In the genomic region with DNA sequence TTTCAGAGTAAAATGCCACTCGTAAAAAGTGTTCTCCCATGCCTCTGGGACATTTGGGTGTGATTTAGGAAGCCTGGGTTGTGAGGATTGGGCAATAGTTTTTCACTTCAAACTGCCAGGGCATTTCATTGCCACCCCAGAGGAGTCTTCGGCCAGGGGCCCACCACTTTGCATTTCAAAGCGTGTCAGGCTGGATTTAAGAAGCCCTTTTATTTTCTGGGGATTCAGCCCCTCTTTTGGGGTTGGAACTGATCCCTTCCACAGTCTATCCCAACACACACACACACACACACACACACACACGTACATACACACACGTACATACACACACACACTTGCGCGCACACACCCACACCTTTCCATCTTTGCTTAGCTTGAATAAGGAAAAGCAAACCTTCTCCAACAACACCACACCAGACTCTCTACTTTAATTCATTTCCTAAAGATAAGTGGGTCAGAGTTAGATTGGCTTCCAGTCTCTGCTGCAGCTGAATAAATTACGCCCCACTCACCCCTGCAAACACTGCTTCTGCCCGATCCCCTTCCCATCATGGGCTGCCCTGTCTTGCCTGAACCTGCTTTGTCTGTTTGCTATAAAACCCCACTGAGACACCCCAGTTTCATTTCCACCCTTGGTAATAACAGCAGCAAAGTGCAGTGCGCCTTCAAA, we compare ENCODE assay signal across 12 mouse cellular contexts.
DNase-seq lines count a peak whose midpoint lies in the region; ATAC-seq and TF ChIP-seq lines count a peak whose summit lies in the region.
"Had no signal": no experiment of that assay in that cellular context is flagged by ENCODE, and none has a peak within 500 bp of the region (broad histone marks: within the 10 kb centered on the region; RNA-seq: fewer than 3 reads in every experiment).

No protein-coding gene starts in this region.

- H3K27ac ChIP-seq in layer of hippocampus, adult 2 months = peak overlapping the region; percentile 84
- 0 out of 2 replicates have a peak overlapping the region, but pooled peaks have one; percentile 23 for H3K27ac ChIP-seq in embryonic fibroblast, embryonic 13.5 days (ENCODE audit: insufficient read depth, low read length)
- H3K27ac ChIP-seq in hindbrain, embryonic 14.5 days = peak overlapping the region; percentile 70
- peak overlapping the region; percentile 58 for H3K27ac ChIP-seq in neural tube, embryonic 14.5 days (ENCODE audit: low read depth, low read length)
- no peak overlapping the region for H3K27ac ChIP-seq in kidney, embryonic 14.5 days (ENCODE audit: low read depth, low read length)

- H3K9ac ChIP-seq in hindbrain, embryonic 14.5 days = no peak overlapping the region
- 0 out of 2 replicates have a peak overlapping the region, but pooled peaks have one; percentile 8 for H3K9ac ChIP-seq in neural tube, embryonic 14.5 days (replicated peaks; ENCODE audit: low read depth, low read length)
- H3K9ac ChIP-seq in kidney, embryonic 14.5 days (ENCODE audit: low read depth, low read length) = no peak overlapping the region

- peak overlapping the region; percentile 39 for H3K4me2 ChIP-seq in hindbrain, embryonic 14.5 days (replicated peaks)
- H3K4me2 ChIP-seq in neural tube, embryonic 14.5 days (ENCODE audit: low read depth, low read length) = peak overlapping the region; percentile 48
- no peak overlapping the region for H3K4me2 ChIP-seq in kidney, embryonic 14.5 days (replicated peaks; ENCODE audit: low read depth, low read length)

- TF ChIP-seq CTCF in layer of hippocampus, adult 2 months (conservative IDR thresholded peaks at IDR 0.05) = no peak
- no peak for TF ChIP-seq CTCF in embryonic fibroblast, embryonic 13.5 days (IDR thresholded peaks at IDR 0.05; ENCODE audit: borderline replicate concordance, insufficient read depth, low read length)

- no peak for DNase-seq in layer of hippocampus, adult 2 months (ENCODE audit: low spot score in 2 of 2)
- no peak for DNase-seq in layer of hippocampus, postnatal 36 days
- no peak for DNase-seq in hindbrain, embryonic 14.5 days (ENCODE audit: low spot score)
- DNase-seq in embryo, embryonic 10 days (ENCODE audit: low spot score) = no peak
- DNase-seq in lung, postnatal 25 days (ENCODE audit: low spot score) = no peak
- DNase-seq: cerebellum, adult 11 months; kidney, postnatal 25 days; liver; thymus, postnatal 25 days had no signal

- H3K36me3 ChIP-seq in hindbrain, embryonic 14.5 days (replicated peaks; ENCODE audit: control insufficient read depth, insufficient read depth) = no peaks in the 10 kb centered on the region
- H3K36me3 ChIP-seq in neural tube, embryonic 14.5 days (ENCODE audit: control insufficient read depth, insufficient read depth, low read length) = no peaks in the 10 kb centered on the region
- H3K36me3 ChIP-seq in kidney, embryonic 14.5 days (ENCODE audit: control insufficient read depth, insufficient read depth, low read length) = no peaks in the 10 kb centered on the region

- peaks cover 4% of the 10 kb centered on the region; the same call in 1 of the 2 replicates for H3K4me1 ChIP-seq in embryonic fibroblast, embryonic 13.5 days (ENCODE audit: control insufficient read depth, insufficient read depth, low read length)
- H3K4me1 ChIP-seq in hindbrain, embryonic 14.5 days (replicated peaks; ENCODE audit: control insufficient read depth, insufficient read depth, low read length) = 0 out of 2 replicates have a peak, but pooled peaks cover 10% of the 10 kb centered on the region
- no peaks in the 10 kb centered on the region for H3K4me1 ChIP-seq in neural tube, embryonic 14.5 days (ENCODE audit: control insufficient read depth, insufficient read depth, low read length)
- no peaks in the 10 kb centered on the region for H3K4me1 ChIP-seq in kidney, embryonic 14.5 days (ENCODE audit: control insufficient read depth, insufficient read depth, low read length)

- ATAC-seq in hindbrain, embryonic 14.5 days (ENCODE audit: low FRiP score) = peak; percentile 51; the same call in 1 of the 2 replicates
- ATAC-seq in neural tube, embryonic 14.5 days (ENCODE audit: low read depth) = peak; percentile 74
- no peak for ATAC-seq in kidney, embryonic 14.5 days (ENCODE audit: low FRiP score, low TSS enrichment)

- H3K4me3 ChIP-seq in layer of hippocampus, adult 2 months = peak overlapping the region; percentile 56
- H3K4me3 ChIP-seq in embryonic fibroblast, embryonic 13.5 days (ENCODE audit: insufficient read depth, low read length) = no peak overlapping the region
- no peak overlapping the region for H3K4me3 ChIP-seq in hindbrain, embryonic 14.5 days (replicated peaks; ENCODE audit: low read length)
- peak overlapping the region; percentile 1; the same call in 1 of the 2 replicates for H3K4me3 ChIP-seq in neural tube, embryonic 14.5 days (ENCODE audit: low read depth, low read length)
- H3K4me3 ChIP-seq in kidney, embryonic 14.5 days (ENCODE audit: low read length) = no peak overlapping the region

- WGBS in hindbrain, embryonic 14.5 days = 67% methylated on average over 10 of the region's 10 CpGs
- WGBS in neural tube, embryonic 14.5 days = 31% methylated on average over 10 of the region's 10 CpGs
- WGBS in kidney, embryonic 14.5 days = 82% methylated on average over 10 of the region's 10 CpGs

- no peaks in the 10 kb centered on the region for H3K9me3 ChIP-seq in hindbrain, embryonic 14.5 days (ENCODE audit: control insufficient read depth, low read length)
- no peaks in the 10 kb centered on the region for H3K9me3 ChIP-seq in neural tube, embryonic 14.5 days (ENCODE audit: control insufficient read depth, low read length)
- H3K9me3 ChIP-seq in kidney, embryonic 14.5 days (ENCODE audit: control insufficient read depth, low read length) = no peaks in the 10 kb centered on the region

- TF ChIP-seq POLR2A in embryonic fibroblast, embryonic 13.5 days (IDR thresholded peaks at IDR 0.05; ENCODE audit: low read depth, low read length) = no peak

- H3K27me3 ChIP-seq in hindbrain, embryonic 14.5 days (ENCODE audit: control insufficient read depth, insufficient read depth, low read length) = no peaks in the 10 kb centered on the region
- no peaks in the 10 kb centered on the region for H3K27me3 ChIP-seq in neural tube, embryonic 14.5 days (ENCODE audit: control insufficient read depth, insufficient read depth, low read length)
- H3K27me3 ChIP-seq in kidney, embryonic 14.5 days (ENCODE audit: control insufficient read depth, insufficient read depth, low read length) = no peaks in the 10 kb centered on the region

Comparison
In these comparisons a context has a peak if more than half of its experiments do, and no peak if none do; other contexts are left out.
1. H3K4me3 ChIP-seq: peak in layer of hippocampus, adult 2 months (single experiment) and neural tube, embryonic 14.5 days (single experiment); none in embryonic fibroblast, embryonic 13.5 days (single experiment), hindbrain, embryonic 14.5 days (single experiment) and kidney, embryonic 14.5 days (single experiment).